Mouse (Mus musculus) limb, embryonic 15.5 days (tissue): ENCODE results near the gene Mybpc2. TPM values are rescaled to one million over a fixed set of nuclear protein-coding genes. Genes with fewer than 3 reads are reported as not detected.
A peak's percentile ranks its signal among the peaks of the same experiment; 100 is the strongest.

Source experiments
- ATAC-seq: fragments of 200-750 bp; cut with Nextera tagmentation; 2 replicates; pipeline ENCODE4 v1.8.0; 2017; ENCODE audit warnings: low read depth, moderate TSS enrichment; ENCODE audit not compliant: insufficient number of reproducible peaks, low FRiP score, low TSS enrichment
- H3K27ac ChIP-seq: fragments of 300-500 bp; sonication (generic); 2 replicates; pipeline ENCODE4 v1.5.1; 2015; ENCODE audit warnings: moderate library complexity, mild to moderate bottlenecking, inconsistent platforms
- H3K27me3 ChIP-seq: fragments of 300-500 bp; sonication (generic); 2 replicates; pipeline ENCODE4 v1.6.1; 2015; ENCODE audit warnings: inconsistent platforms
- H3K36me3 ChIP-seq: fragments of 300-500 bp; sonication (generic); 2 replicates; pipeline ENCODE4 v1.6.1; 2015; ENCODE audit warnings: inconsistent platforms
- H3K4me1 ChIP-seq: fragments of 300-500 bp; sonication (generic); 2 replicates; pipeline ENCODE4 v1.6.1; 2015; ENCODE audit warnings: inconsistent platforms
- H3K4me2 ChIP-seq: fragments of 300-500 bp; sonication (generic); 2 replicates; pipeline ENCODE4 v1.6.1; 2015; ENCODE audit warnings: mild to moderate bottlenecking, inconsistent platforms
- H3K4me3 ChIP-seq: fragments of 300-500 bp; sonication (generic); 2 replicates; pipeline ENCODE4 v1.5.1; 2015; ENCODE audit warnings: mild to moderate bottlenecking, inconsistent platforms
- H3K9ac ChIP-seq: fragments of 300-500 bp; sonication (generic); 2 replicates; pipeline ENCODE4 v1.6.1; 2015; ENCODE audit warnings: inconsistent platforms
- H3K9me3 ChIP-seq: fragments of 300-500 bp; sonication (generic); 2 replicates; pipeline ENCODE4 v1.6.1; 2016; ENCODE audit warnings: inconsistent platforms
- WGBS: fragments of 180-500 bp; shearing (Covaris S2); methylation state at CpG from one replicate; pipeline ENCODE4 v1.1.7; 2015; 5-methylcytosine and 5-hydroxymethylcytosine counted together
- polyA plus RNA-seq: library from polyadenylated mRNA; unstranded; fragments of >200 nt; fragmentation: Nextera tagmentation; extraction: Ambion mirVana; gene quantifications from 2 replicates; pipeline ENCODE4 v1.2.1, GENCODE M21; 2015

The Mybpc2 gene
- polyA plus RNA-seq, 1 experiment from 2014 or later, result 0.13 TPM

- WGBS, result 76% methylated on average over 4 of the region's 4 CpGs
- Histone ChIP-seq H3K36me3 (peaks cover 49% of the 10 kb centered on the region), H3K4me1 (peaks cover 10% of the 10 kb centered on the region), H3K27ac (no peak within 1 kb of the TSS), H3K27me3 (peaks cover 12% of the 10 kb centered on the region), H3K9me3 (no peaks in the 10 kb centered on the region), H3K4me3 (no peak within 1 kb of the TSS), H3K9ac (no peak within 1 kb of the TSS), H3K4me2 (no peak within 1 kb of the TSS)
- ATAC-seq, result no peak
Observed at GRCm38 (mm10) chr7:44531946-44532732, 7.7 kb upstream of the Mybpc2 start, which contains the start of gene Spib. Gene Spib (minus strand): TSS chr7:44532071.

- WGBS, result 40% methylated on average over 5 of the region's 5 CpGs
Observed at GRCm38 (mm10) chr7:44531207-44531606, 6.8 kb upstream of the Mybpc2 start.

DNA sequence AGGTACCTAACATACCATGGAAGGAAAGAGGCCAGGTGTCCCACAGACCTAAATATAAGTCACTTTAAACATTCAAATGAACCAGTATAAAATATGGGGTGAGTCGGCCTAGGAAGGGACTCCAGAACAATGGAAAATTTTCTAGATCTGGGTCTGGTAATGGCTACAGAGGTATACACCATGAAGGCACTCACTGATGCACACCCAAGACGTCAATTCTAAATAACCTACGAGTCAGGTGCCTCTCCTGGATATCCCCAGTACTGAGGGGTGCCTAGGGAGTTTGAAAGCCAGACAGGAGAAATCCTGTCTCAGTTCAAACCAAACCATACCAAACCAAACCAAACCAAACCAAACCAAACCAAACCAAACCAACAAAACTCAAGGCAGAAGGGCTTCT lies 6.1 kb upstream of the Mybpc2 start:
- no peak for ATAC-seq
- Histone ChIP-seq H3K27ac (no peak overlapping the region), H3K9me3 (no peaks in the 10 kb centered on the region), H3K9ac (no peak overlapping the region), H3K36me3 (peaks cover 33% of the 10 kb centered on the region), H3K4me3 (no peak overlapping the region), H3K4me1 (peaks cover 7% of the 10 kb centered on the region), H3K27me3 (peaks cover 28% of the 10 kb centered on the region), H3K4me2 (no peak overlapping the region)
- 70% methylated on average over 3 of the region's 3 CpGs for whole genome bisulfite sequencing

More at GRCm38 (mm10) chr7:44531207-44531606, 6.8 kb upstream of the Mybpc2 start:
- H3K27me3 ChIP-seq, result peaks cover 21% of the 10 kb centered on the region
- H3K9me3 ChIP-seq, result no peaks in the 10 kb centered on the region
- ATAC-seq, result no peak
- H3K9ac ChIP-seq, result no peak overlapping the region
- H3K27ac ChIP-seq, result no peak overlapping the region
- peaks cover 40% of the 10 kb centered on the region for H3K36me3 ChIP-seq
- no peak overlapping the region for H3K4me3 ChIP-seq
- H3K4me1 ChIP-seq, result peaks cover 7% of the 10 kb centered on the region
- no peak overlapping the region for H3K4me2 ChIP-seq

GRCm38 (mm10) chr7:44529518-44529917 lies 5.1 kb upstream of the Mybpc2 start:
- Histone ChIP-seq H3K4me2 (no peak overlapping the region), H3K27ac (no peak overlapping the region), H3K27me3 (peaks cover 38% of the 10 kb centered on the region), H3K4me1 (peaks cover 15% of the 10 kb centered on the region), H3K9me3 (no peaks in the 10 kb centered on the region), H3K36me3 (peaks cover 23% of the 10 kb centered on the region), H3K9ac (no peak overlapping the region), H3K4me3 (no peak overlapping the region)
- 66% methylated on average over 5 of the region's 5 CpGs for WGBS
- no peak for ATAC-seq

DNA sequence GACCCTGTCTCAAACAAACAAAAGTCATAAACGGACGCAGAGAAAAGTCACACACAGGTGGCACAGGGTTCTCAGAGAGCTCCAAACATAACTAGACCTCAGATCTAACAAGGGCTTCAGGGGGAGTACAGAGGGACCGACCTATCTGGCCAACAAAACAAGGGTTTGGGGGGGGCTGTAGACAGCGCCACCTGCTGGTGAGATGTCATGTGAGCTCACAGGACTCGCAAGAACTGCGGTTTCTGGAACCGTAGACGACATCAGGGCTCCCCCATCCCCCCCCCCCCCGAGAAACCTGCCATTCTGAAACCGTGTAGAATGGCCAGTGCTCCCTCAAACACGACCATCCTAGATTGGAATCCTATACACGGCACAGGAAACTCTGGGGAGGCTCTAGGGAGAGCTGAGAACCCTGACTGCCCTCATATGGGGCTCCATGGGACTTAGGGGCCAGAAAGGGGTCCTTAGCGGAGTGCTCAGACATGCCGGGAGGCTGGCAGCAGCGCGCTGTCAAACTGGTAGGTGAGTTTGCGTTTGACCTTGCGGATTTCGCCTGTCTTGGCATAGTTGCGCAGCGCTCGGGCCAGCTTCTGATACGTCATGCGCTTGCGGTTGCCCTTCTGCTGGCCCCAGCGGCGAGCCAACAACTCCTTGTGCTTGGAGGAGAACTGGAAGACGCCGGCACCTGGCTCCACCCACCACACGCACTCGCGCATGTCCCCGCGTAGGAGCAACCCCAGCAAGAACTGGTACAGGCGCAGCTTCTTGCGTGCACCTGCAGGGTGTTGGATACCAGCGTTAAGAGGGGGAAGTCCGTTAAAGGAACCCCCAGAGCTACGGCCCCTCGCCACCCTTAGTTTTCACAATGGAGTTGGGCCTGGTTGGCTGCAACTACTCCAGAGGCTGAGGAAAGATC lies 3.3 kb upstream of the Mybpc2 start:
- H3K4me3 ChIP-seq, result peak overlapping the region; percentile 40
- ATAC-seq, result no peak
- peaks cover 6% of the 10 kb centered on the region for H3K36me3 ChIP-seq
- WGBS, result 4% methylated on average over 40 of the region's 40 CpGs
- H3K9ac ChIP-seq, result 0 out of 2 replicates have a peak overlapping the region, but pooled peaks have one; percentile 23
- no peak overlapping the region for H3K27ac ChIP-seq
- H3K4me1 ChIP-seq, result peaks cover 16% of the 10 kb centered on the region
- H3K4me2 ChIP-seq, result peak overlapping the region; percentile 81
- H3K27me3 ChIP-seq, result peaks cover 56% of the 10 kb centered on the region
- no peaks in the 10 kb centered on the region for H3K9me3 ChIP-seq

- H3K27me3 ChIP-seq, result peaks cover 68% of the 10 kb centered on the region
- no peak overlapping the region for H3K4me2 ChIP-seq
- H3K9me3 ChIP-seq, result no peaks in the 10 kb centered on the region
- ATAC-seq, result no peak
- WGBS, result 87% methylated on average over 14 of the region's 14 CpGs
- H3K36me3 ChIP-seq, result no peaks in the 10 kb centered on the region
- H3K4me3 ChIP-seq, result no peak overlapping the region
- no peak overlapping the region for H3K9ac ChIP-seq
- H3K27ac ChIP-seq, result no peak overlapping the region
- H3K4me1 ChIP-seq, result peaks cover 19% of the 10 kb centered on the region
Observed at GRCm38 (mm10) chr7:44526414-44527154, 2.1 kb upstream of the Mybpc2 start.

- no peak overlapping the region for H3K27ac ChIP-seq
- no peaks in the 10 kb centered on the region for H3K36me3 ChIP-seq
- no peak for ATAC-seq
Observed at GRCm38 (mm10) chr7:44525126-44525832, 823 bp upstream of the Mybpc2 start.

DNA sequence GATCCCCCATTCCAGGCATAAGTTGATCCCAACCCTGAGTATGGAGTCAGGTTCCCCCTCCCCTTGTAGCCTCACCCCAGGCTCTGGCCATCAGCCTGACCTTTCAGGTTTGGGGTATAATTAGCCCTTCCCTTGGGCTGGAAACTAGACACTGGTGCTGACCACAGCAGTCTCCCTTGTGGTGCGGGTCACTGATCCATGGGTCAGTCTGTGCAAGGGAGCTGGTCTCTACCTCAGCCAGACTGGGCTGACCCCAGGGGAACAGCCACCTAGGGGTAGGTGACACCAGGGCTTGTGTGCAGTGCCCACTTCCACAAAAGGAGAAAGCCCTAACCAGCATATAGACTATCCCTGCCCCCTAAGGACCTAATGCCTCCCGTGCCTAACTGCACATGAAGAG lies 1.4 kb downstream of the Mybpc2 start:
- Histone ChIP-seq H3K9me3 (no peaks in the 10 kb centered on the region), H3K36me3 (no peaks in the 10 kb centered on the region), H3K27me3 (peaks cover 64% of the 10 kb centered on the region), H3K4me2 (no peak overlapping the region), H3K4me3 (no peak overlapping the region), H3K27ac (no peak overlapping the region), H3K4me1 (peaks cover 20% of the 10 kb centered on the region), H3K9ac (no peak overlapping the region)
- WGBS, result 60% methylated on average over 2 of the region's 2 CpGs
- ATAC-seq, result no peak

More at GRCm38 (mm10) chr7:44525126-44525832, 823 bp upstream of the Mybpc2 start:
- H3K9me3 ChIP-seq, result no peaks in the 10 kb centered on the region
- 15% methylated on average over 22 of the region's 22 CpGs for WGBS
- peaks cover 22% of the 10 kb centered on the region for H3K4me1 ChIP-seq
- H3K27me3 ChIP-seq, result peaks cover 74% of the 10 kb centered on the region
- H3K4me2 ChIP-seq, result peak overlapping the region; percentile 29
- 0 out of 2 replicates have a peak overlapping the region, but pooled peaks have one; percentile 4 for H3K4me3 ChIP-seq
- H3K9ac ChIP-seq, result no peak overlapping the region

DNA sequence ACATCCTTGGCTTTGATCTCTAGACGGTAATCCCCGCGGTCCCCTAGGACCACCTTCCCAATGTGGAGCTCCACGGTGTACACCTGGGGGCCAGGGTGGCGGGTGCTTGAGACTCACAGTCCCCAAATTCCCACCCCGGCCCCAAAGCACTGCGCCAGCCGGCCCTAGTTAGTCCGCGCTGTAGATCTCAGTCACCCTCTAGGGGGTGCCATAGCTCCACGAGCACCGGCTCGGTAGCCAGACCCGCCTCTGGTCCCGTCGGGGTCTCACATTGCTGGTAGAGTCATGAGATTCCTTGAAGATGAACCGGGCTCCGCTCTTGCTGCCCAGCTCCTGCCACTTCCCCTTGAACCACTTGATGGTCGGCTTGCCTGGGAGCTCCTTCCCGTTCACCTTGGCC lies 2.7 kb downstream of the Mybpc2 start:
- Histone ChIP-seq H3K4me2 (0 out of 2 replicates have a peak overlapping the region, but pooled peaks have one; percentile 19), H3K9ac (no peak overlapping the region), H3K36me3 (no peaks in the 10 kb centered on the region), H3K4me3 (no peak overlapping the region), H3K27ac (no peak overlapping the region), H3K27me3 (peaks cover 59% of the 10 kb centered on the region), H3K9me3 (no peaks in the 10 kb centered on the region), H3K4me1 (peaks cover 15% of the 10 kb centered on the region)
- WGBS, result 2% methylated on average over 20 of the region's 20 CpGs
- ATAC-seq, result no peak

- Histone ChIP-seq H3K27ac (no peak overlapping the region), H3K4me3 (no peak overlapping the region), H3K36me3 (no peaks in the 10 kb centered on the region), H3K9me3 (no peaks in the 10 kb centered on the region), H3K27me3 (peaks cover 55% of the 10 kb centered on the region), H3K4me2 (no peak overlapping the region), H3K4me1 (peaks cover 15% of the 10 kb centered on the region), H3K9ac (no peak overlapping the region)
- ATAC-seq, result no peak
- WGBS, result 78% methylated on average over 3 of the region's 3 CpGs
Observed at GRCm38 (mm10) chr7:44520990-44521389, 3.5 kb downstream of the Mybpc2 start.
